8 mouse cellular contexts compared by ENCODE assay signal in genomic region chr15:31264827-31265226, GRCm38 (mm10). TPM values are rescaled to one million over a fixed set of nuclear protein-coding genes. Genes with fewer than 3 reads are reported as not detected.
DNase-seq lines count a peak whose midpoint lies in the region; ATAC-seq lines count a peak whose summit lies in the region.

No protein-coding gene starts in this region.

- H3K4me1 ChIP-seq in intestine, embryonic 15.5 days (replicated peaks): no peaks in the 10 kb centered on the region
- no peaks in the 10 kb centered on the region; the same call in 1 of the 2 replicates for H3K4me1 ChIP-seq in midbrain, embryonic 10.5 days

- 36% methylated on average over 6 of the region's 6 CpGs for WGBS in intestine, embryonic 15.5 days
- WGBS in midbrain, embryonic 10.5 days: 39% methylated on average over 6 of the region's 6 CpGs

- intact Hi-C loops in gastrocnemius, postnatal 14 days (cut with DNase I; ENCODE audit: low total_unique reads): loop anchor here (5.0 kb wide), 1 partner anchor 338 kb away; no protein-coding TSS in a partner anchor
- intact Hi-C loops in left cerebral cortex, postnatal 14 days (cut with DNase I): loop anchor here (5.0 to 10.0 kb wide), 5 partner anchors 90 to 1238 kb away; partner anchors contain the start of gene Ctnnd2

- no peak overlapping the region for H3K4me3 ChIP-seq in intestine, embryonic 15.5 days (replicated peaks)
- no peak overlapping the region for H3K4me3 ChIP-seq in midbrain, embryonic 10.5 days

- H3K27me3 ChIP-seq in intestine, embryonic 15.5 days (replicated peaks): no peaks in the 10 kb centered on the region
- H3K27me3 ChIP-seq in midbrain, embryonic 10.5 days (ENCODE audit: low read depth, poor library complexity, severe bottlenecking): no peaks in the 10 kb centered on the region

- no peaks in the 10 kb centered on the region for H3K9me3 ChIP-seq in intestine, embryonic 15.5 days
- no peaks in the 10 kb centered on the region for H3K9me3 ChIP-seq in midbrain, embryonic 10.5 days (replicated peaks)

- ATAC-seq in common myeloid progenitor, adult 5-6 weeks (replicated peaks; ENCODE audit: low read depth, poor library complexity, severe bottlenecking): peak; percentile 98
- peak; percentile 69 for ATAC-seq in intestine, embryonic 15.5 days

- no peak overlapping the region for H3K9ac ChIP-seq in intestine, embryonic 15.5 days

- no peaks in the 10 kb centered on the region for H3K36me3 ChIP-seq in intestine, embryonic 15.5 days
- H3K36me3 ChIP-seq in midbrain, embryonic 10.5 days: no peaks in the 10 kb centered on the region

- DNase-seq in WW6 (ENCODE audit: low read depth, low spot score): peak; percentile 53
- peak; percentile 84 for DNase-seq in gastrocnemius, postnatal 14 days
- DNase-seq in left cerebral cortex, postnatal 14 days (ENCODE audit: low spot score in 2 of 2): peak; percentile 89 to 90
- peak; percentile 82 for DNase-seq in midbrain, embryonic 10.5 days (ENCODE audit: low spot score)
- DNase-seq in right cerebral cortex, postnatal 4 days: peak; percentile 83
- peak; percentile 60 to 77 for DNase-seq in urinary bladder, postnatal 4 days (ENCODE audit: low spot score in 2 of 2)

- no peak overlapping the region for H3K27ac ChIP-seq in intestine, embryonic 15.5 days
- H3K27ac ChIP-seq in midbrain, embryonic 10.5 days (replicated peaks): no peak overlapping the region; the same call in 1 of the 2 replicates

- H3K4me2 ChIP-seq in intestine, embryonic 15.5 days (replicated peaks): no peak overlapping the region

RNA-seq across cellular contexts. Expression of gene Dap, which starts 40.7 kb away (rescaled TPM):
- total RNA-seq in common myeloid progenitor, adult 5-6 weeks (2017): 49.1 and 67.8 TPM in 2 replicates
- total RNA-seq in gastrocnemius, postnatal 14 days (2021): 10 to 100 TPM; 22.5 to 28.4 TPM
- polyA plus RNA-seq in intestine, embryonic 15.5 days (2015; fragmentation: Nextera tagmentation; extraction: Ambion mirVana): 89.0 and 93.3 TPM in 2 replicates
- 1 to 10 TPM; 9.1 to 9.6 TPM for total RNA-seq in left cerebral cortex, postnatal 14 days (2021)
- polyA plus RNA-seq in midbrain, embryonic 10.5 days (2016; fragmentation: Nextera tagmentation; extraction: Ambion mirVana): 32.9 and 38.4 TPM in 2 replicates
